Mouse (Mus musculus): ENCODE measurements at regions not wholly inside any gene's neighbourhood (a gene's known extent, or its start where the extent isn't known, plus 50 kb on each side); places are given as distances from the start of the nearest gene placed in this dataset.
A peak's percentile ranks its signal among the peaks of the same experiment; 100 is the strongest.

DNA sequence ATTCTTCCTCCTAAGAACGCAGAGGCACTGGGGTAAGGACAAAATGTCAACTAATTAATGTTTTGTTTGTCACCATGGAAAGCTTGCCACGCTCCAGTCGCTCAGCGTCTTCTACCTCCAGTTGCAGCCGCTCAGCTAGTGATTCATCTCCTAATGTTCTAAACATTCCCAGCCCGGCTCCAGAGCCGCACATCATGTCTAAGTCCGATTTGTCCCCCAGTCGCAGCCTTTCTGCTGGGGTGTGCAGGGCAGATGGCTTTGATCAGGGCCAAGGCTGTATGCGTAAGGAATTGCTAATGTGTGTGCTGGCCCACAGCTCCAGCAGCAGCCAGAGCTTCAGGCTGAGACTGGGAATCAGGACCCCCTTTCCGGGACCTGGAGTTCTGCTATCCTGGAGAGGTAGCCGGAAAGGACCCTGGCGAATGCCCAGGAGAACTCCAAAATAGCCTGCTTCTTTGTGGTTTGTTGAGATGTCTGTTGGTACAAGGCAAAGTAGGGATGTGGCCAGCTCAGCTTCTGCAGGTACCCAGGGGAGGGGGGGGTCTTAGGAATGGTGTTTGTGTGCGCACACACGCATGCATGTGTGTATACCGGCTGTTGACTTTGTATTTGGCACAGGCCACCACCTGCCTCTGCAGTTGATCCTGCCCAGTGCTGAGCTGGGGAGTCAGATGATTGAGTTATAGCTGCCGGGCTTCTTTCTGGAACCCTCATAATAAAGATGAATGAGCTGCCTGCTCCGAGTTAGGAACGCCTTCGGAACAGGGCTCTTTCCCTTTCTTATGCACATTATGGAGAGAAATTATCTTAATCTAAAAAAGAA is 143.0 kb upstream of the Kcng1 start:
- no peak overlapping the region for H3K27ac ChIP-seq
- intact Hi-C loops (cut with DNase I), result no loop called here
- H3K9ac ChIP-seq (ENCODE audit: low read depth, low read length), result no peak overlapping the region
- TF ChIP-seq POLR2A (IDR thresholded peaks at IDR 0.05; ENCODE audit: insufficient read depth, low read depth, low read length), result no peak
- no peak for TF ChIP-seq EP300 (IDR thresholded peaks at IDR 0.05; ENCODE audit: insufficient read depth, low read depth, low read length)
- TF ChIP-seq CTCF (IDR thresholded peaks at IDR 0.05), result no peak
- H3K27me3 ChIP-seq (ENCODE audit: control insufficient read depth, insufficient read depth, low read length), result no peaks in the 10 kb centered on the region
- DNase-seq, result no peak
- H3K36me3 ChIP-seq (ENCODE audit: control insufficient read depth, insufficient read depth, low read length), result no peaks in the 10 kb centered on the region
- no peak overlapping the region for H3K4me3 ChIP-seq
- H3K79me2 ChIP-seq (replicated peaks; ENCODE audit: control insufficient read depth, insufficient read depth, low read length), result no peaks in the 10 kb centered on the region
- WGBS, result 81% methylated on average over 20 of the region's 20 CpGs
- H3K4me1 ChIP-seq (ENCODE audit: control insufficient read depth, insufficient read depth, low read length), result no peaks in the 10 kb centered on the region

GRCm38 (mm10) chr2:168423551-168423950 is 142.0 kb upstream of the Kcng1 start:
- intact Hi-C loops (cut with DNase I), result no loop called here
- H3K27me3 ChIP-seq (ENCODE audit: control insufficient read depth, insufficient read depth, low read length), result no peaks in the 10 kb centered on the region
- WGBS, result 62% methylated on average over 6 of the region's 6 CpGs
- DNase-seq, result no peak
- H3K27ac ChIP-seq, result no peak overlapping the region
- no peaks in the 10 kb centered on the region for H3K79me2 ChIP-seq (replicated peaks; ENCODE audit: control insufficient read depth, insufficient read depth, low read length)
- H3K9ac ChIP-seq (ENCODE audit: low read depth, low read length), result no peak overlapping the region
- no peak overlapping the region for H3K4me3 ChIP-seq
- H3K36me3 ChIP-seq (ENCODE audit: control insufficient read depth, insufficient read depth, low read length), result no peaks in the 10 kb centered on the region
- TF ChIP-seq CTCF (IDR thresholded peaks at IDR 0.05), result peak; percentile 49
- TF ChIP-seq EP300 (IDR thresholded peaks at IDR 0.05; ENCODE audit: insufficient read depth, low read depth, low read length), result no peak
- no peaks in the 10 kb centered on the region for H3K4me1 ChIP-seq (ENCODE audit: control insufficient read depth, insufficient read depth, low read length)

DNA sequence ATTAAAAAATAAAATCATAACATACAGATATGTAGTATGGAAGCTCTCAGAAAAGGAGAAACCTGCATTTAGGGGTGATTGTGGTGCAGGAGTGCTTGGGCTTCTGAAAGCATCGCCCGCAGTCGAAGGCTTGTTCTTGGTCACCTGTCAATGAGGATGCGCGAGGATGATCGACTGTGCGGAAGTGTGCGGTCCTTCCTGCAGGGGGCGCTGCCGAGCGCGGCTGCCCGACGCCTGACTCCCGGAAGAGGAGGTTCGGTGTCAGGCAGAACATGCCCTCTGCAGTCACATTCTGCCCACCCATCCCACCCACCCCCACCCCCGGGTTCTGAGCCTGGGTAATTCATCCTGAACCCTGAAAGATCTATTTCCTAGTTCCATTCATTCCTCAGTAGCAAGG is 133.6 kb upstream of the Kcng1 start:
- 25% methylated on average over 17 of the region's 17 CpGs for WGBS
- TF ChIP-seq EP300 (IDR thresholded peaks at IDR 0.05; ENCODE audit: insufficient read depth, low read depth, low read length) (no peak), CTCF (IDR thresholded peaks at IDR 0.05) (peak; percentile 41)
- Histone ChIP-seq H3K79me2 (replicated peaks; ENCODE audit: control insufficient read depth, insufficient read depth, low read length) (no peaks in the 10 kb centered on the region), H3K4me3 (no peak overlapping the region), H3K36me3 (ENCODE audit: control insufficient read depth, insufficient read depth, low read length) (no peaks in the 10 kb centered on the region), H3K9ac (ENCODE audit: low read depth, low read length) (no peak overlapping the region), H3K27me3 (ENCODE audit: control insufficient read depth, insufficient read depth, low read length) (no peaks in the 10 kb centered on the region), H3K27ac (no peak overlapping the region), H3K4me1 (ENCODE audit: control insufficient read depth, insufficient read depth, low read length) (no peaks in the 10 kb centered on the region)
- no peak for DNase-seq
- intact Hi-C loops (cut with DNase I), result no loop called here

- TF ChIP-seq EP300 (IDR thresholded peaks at IDR 0.05; ENCODE audit: insufficient read depth, low read depth, low read length), result no peak
- no peak for TF ChIP-seq POLR2A (IDR thresholded peaks at IDR 0.05; ENCODE audit: insufficient read depth, low read depth, low read length)
- TF ChIP-seq CTCF (IDR thresholded peaks at IDR 0.05), result no peak
- no peaks in the 10 kb centered on the region for H3K36me3 ChIP-seq (ENCODE audit: control insufficient read depth, insufficient read depth, low read length)
- no peak overlapping the region for H3K9ac ChIP-seq (ENCODE audit: low read depth, low read length)
- no peak overlapping the region for H3K4me3 ChIP-seq
- no peaks in the 10 kb centered on the region for H3K27me3 ChIP-seq (ENCODE audit: control insufficient read depth, insufficient read depth, low read length)
- H3K79me2 ChIP-seq (replicated peaks; ENCODE audit: control insufficient read depth, insufficient read depth, low read length), result no peaks in the 10 kb centered on the region
- H3K4me1 ChIP-seq (ENCODE audit: control insufficient read depth, insufficient read depth, low read length), result no peaks in the 10 kb centered on the region
- H3K27ac ChIP-seq, result no peak overlapping the region
- WGBS, result 75% methylated on average over 18 of the region's 18 CpGs
- intact Hi-C loops (cut with DNase I), result no loop called here
- DNase-seq, result no peak
These were observed 132.8 kb upstream of the Kcng1 start for GRCm38 (mm10) chr2:168414110-168414872.

DNA sequence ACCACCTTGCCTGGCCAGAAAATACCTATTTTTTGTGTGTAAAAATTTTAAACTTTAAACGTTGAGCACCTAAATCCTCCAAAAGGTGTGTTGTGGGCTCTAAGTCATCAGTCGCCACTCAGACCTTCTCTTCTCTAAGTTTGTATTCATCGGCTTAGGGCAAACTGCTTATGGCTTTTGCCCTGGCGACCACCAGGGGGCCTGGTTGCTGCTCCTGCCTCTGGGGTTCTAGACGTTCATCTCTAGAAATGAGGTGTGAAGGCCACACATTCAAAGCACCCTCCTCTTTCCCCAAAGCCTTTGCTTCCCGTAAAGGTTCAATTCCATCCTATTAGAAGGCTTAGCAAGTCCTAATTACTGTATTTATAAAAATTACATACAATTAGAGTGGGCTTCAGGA is 131.3 kb upstream of the Kcng1 start:
- Histone ChIP-seq H3K4me1 (ENCODE audit: control insufficient read depth, insufficient read depth, low read length) (no peaks in the 10 kb centered on the region), H3K27ac (no peak overlapping the region), H3K4me3 (no peak overlapping the region), H3K79me2 (replicated peaks; ENCODE audit: control insufficient read depth, insufficient read depth, low read length) (no peaks in the 10 kb centered on the region), H3K9ac (ENCODE audit: low read depth, low read length) (no peak overlapping the region), H3K27me3 (ENCODE audit: control insufficient read depth, insufficient read depth, low read length) (no peaks in the 10 kb centered on the region), H3K36me3 (ENCODE audit: control insufficient read depth, insufficient read depth, low read length) (no peaks in the 10 kb centered on the region)
- DNase-seq, result no peak
- TF ChIP-seq CTCF (IDR thresholded peaks at IDR 0.05), result peak; percentile 54
- no peak for TF ChIP-seq EP300 (IDR thresholded peaks at IDR 0.05; ENCODE audit: insufficient read depth, low read depth, low read length)
- WGBS, result 33% methylated on average over 6 of the region's 6 CpGs
- intact Hi-C loops (cut with DNase I), result no loop called here

GRCm38 (mm10) chr2:168402782-168403513 is 121.4 kb upstream of the Kcng1 start:
- Histone ChIP-seq H3K4me1 (ENCODE audit: control insufficient read depth, insufficient read depth, low read length) (no peaks in the 10 kb centered on the region), H3K79me2 (replicated peaks; ENCODE audit: control insufficient read depth, insufficient read depth, low read length) (no peaks in the 10 kb centered on the region), H3K27me3 (ENCODE audit: control insufficient read depth, insufficient read depth, low read length) (no peaks in the 10 kb centered on the region), H3K9ac (ENCODE audit: low read depth, low read length) (no peak overlapping the region), H3K4me3 (no peak overlapping the region), H3K27ac (no peak overlapping the region), H3K36me3 (ENCODE audit: control insufficient read depth, insufficient read depth, low read length) (no peaks in the 10 kb centered on the region)
- intact Hi-C loops (cut with DNase I), result no loop called here
- TF ChIP-seq POLR2A (IDR thresholded peaks at IDR 0.05; ENCODE audit: insufficient read depth, low read depth, low read length), result no peak
- WGBS, result 64% methylated on average over 16 of the region's 16 CpGs
- DNase-seq, result no peak
